Mouse (Mus musculus) forebrain, embryonic 12.5 days (tissue): ENCODE measurements around the gene Tmem135. TPM values are rescaled to one million over a fixed set of nuclear protein-coding genes. Genes with fewer than 3 reads are reported as not detected.

Experiments used
- ATAC-seq: fragments of 200-750 bp; cut with Nextera tagmentation; 2 replicates; pipeline ENCODE4 v1.8.0; 2017; ENCODE audit warnings: moderate TSS enrichment; ENCODE audit not compliant: low FRiP score
- H3K27ac ChIP-seq: fragments of 300-500 bp; sonication (generic); 2 replicates; pipeline ENCODE4 v1.5.1; 2016; ENCODE audit warnings: mild to moderate bottlenecking
- H3K27me3 ChIP-seq: fragments of 300-500 bp; sonication (generic); 2 replicates; pipeline ENCODE4 v1.6.1; 2016; ENCODE audit warnings: mild to moderate bottlenecking
- H3K36me3 ChIP-seq: fragments of 300-500 bp; sonication (generic); replicated peaks from 2 replicates; pipeline ENCODE4 v1.6.1; 2016; ENCODE audit warnings: mild to moderate bottlenecking
- H3K4me1 ChIP-seq: fragments of 300-500 bp; sonication (generic); 2 replicates; pipeline ENCODE4 v1.6.1; 2016
- H3K4me2 ChIP-seq: fragments of 300-500 bp; sonication (generic); 2 replicates; pipeline ENCODE4 v1.6.1; 2016; ENCODE audit warnings: mild to moderate bottlenecking, moderate library complexity
- H3K4me3 ChIP-seq: fragments of 300-500 bp; sonication (generic); replicated peaks from 2 replicates; pipeline ENCODE4 v1.5.1; 2016; ENCODE audit warnings: mild to moderate bottlenecking
- H3K9ac ChIP-seq: fragments of 300-500 bp; sonication (generic); 2 replicates; pipeline ENCODE4 v1.6.1; 2016; ENCODE audit warnings: mild to moderate bottlenecking
- H3K9me3 ChIP-seq: fragments of 300-500 bp; sonication (generic); 2 replicates; pipeline ENCODE4 v1.6.1; 2016
- WGBS: fragments of 180-500 bp; shearing (Covaris S2); methylation state at CpG from one replicate; pipeline ENCODE4 v1.1.7; 2016; 5-methylcytosine and 5-hydroxymethylcytosine counted together
- polyA plus RNA-seq: library from polyadenylated mRNA; unstranded; fragments of >200 nt; fragmentation: Nextera tagmentation; extraction: Ambion mirVana; gene quantifications from 2 replicates; pipeline ENCODE4 v1.2.1, GENCODE M21; 2016

Tmem135 gene
- polyA plus RNA-seq, 1 experiment from 2014 or later: 26.4 TPM

GRCm38 (mm10) chr7:89395399-89395798 is 8.6 kb downstream of the Tmem135 start:
- ATAC-seq: no peak
- no peaks in the 10 kb centered on the region for H3K9me3 ChIP-seq
- H3K27me3 ChIP-seq: peaks cover 12% of the 10 kb centered on the region
- no peak overlapping the region for H3K4me3 ChIP-seq
- no peaks in the 10 kb centered on the region for H3K36me3 ChIP-seq
- H3K27ac ChIP-seq: no peak overlapping the region
- no peak overlapping the region for H3K9ac ChIP-seq
- no peaks in the 10 kb centered on the region for H3K4me1 ChIP-seq
- no peak overlapping the region for H3K4me2 ChIP-seq
- 88% methylated on average over 1 of the region's 1 CpGs for WGBS

DNA sequence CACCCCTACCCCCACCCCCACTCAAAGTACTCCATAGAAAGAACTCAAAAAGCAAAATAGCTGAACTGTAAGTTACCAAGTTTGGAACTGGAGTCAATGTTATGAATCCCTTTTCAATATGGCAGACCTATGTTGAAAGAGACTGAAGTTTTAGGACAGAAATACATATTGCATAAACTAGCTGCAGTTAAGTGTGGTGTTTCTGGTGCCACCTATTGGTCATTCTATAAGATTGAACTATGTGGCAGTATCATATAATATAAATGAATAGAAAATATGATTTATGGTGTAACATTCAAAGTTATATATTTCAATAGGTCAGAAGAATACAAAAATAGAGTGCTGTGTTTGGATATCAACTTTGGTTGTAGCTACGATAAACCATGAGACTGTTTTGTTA is 11.2 kb downstream of the Tmem135 start:
- WGBS: 100% methylated on average over 1 of the region's 1 CpGs
- ATAC-seq: no peak
- Histone ChIP-seq H3K4me3 (no peak overlapping the region), H3K4me2 (no peak overlapping the region), H3K27me3 (peaks cover 6% of the 10 kb centered on the region; the same call in 1 of the 2 replicates), H3K9me3 (no peaks in the 10 kb centered on the region), H3K27ac (no peak overlapping the region), H3K36me3 (no peaks in the 10 kb centered on the region), H3K4me1 (no peaks in the 10 kb centered on the region), H3K9ac (no peak overlapping the region)

DNA sequence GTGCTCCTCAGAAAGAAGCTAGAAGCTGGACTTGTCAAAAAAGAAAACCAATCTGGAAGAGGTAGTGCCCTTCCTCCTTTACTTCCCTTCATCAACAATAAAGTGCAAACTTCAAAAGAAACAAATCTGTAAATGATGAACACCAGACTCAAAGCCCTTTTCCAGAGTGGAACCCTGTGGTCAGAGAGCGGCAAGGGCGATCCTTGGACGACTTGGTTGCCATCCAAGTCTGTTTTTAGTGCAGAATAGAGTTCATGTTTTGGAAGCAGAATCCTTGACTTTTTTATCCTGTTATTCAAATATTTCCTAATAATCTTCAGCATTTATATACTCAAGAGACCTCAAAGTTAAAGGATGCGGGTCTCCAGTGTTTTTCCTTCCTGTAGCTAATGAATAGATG is 11.6 kb downstream of the Tmem135 start:
- H3K9me3 ChIP-seq: no peaks in the 10 kb centered on the region
- 76% methylated on average over 4 of the region's 4 CpGs for WGBS
- no peaks in the 10 kb centered on the region for H3K4me1 ChIP-seq
- H3K4me2 ChIP-seq: no peak overlapping the region
- H3K9ac ChIP-seq: no peak overlapping the region
- no peak for ATAC-seq
- no peak overlapping the region for H3K4me3 ChIP-seq
- H3K36me3 ChIP-seq: no peaks in the 10 kb centered on the region
- no peak overlapping the region for H3K27ac ChIP-seq
- peaks cover 6% of the 10 kb centered on the region; the same call in 1 of the 2 replicates for H3K27me3 ChIP-seq

- Histone ChIP-seq H3K9me3 (no peaks in the 10 kb centered on the region), H3K36me3 (no peaks in the 10 kb centered on the region), H3K4me3 (no peak overlapping the region), H3K4me1 (no peaks in the 10 kb centered on the region), H3K27ac (no peak overlapping the region), H3K27me3 (peaks cover 6% of the 10 kb centered on the region; the same call in 1 of the 2 replicates), H3K9ac (no peak overlapping the region), H3K4me2 (no peak overlapping the region)
- no peak for ATAC-seq
- WGBS: 85% methylated on average over 4 of the region's 4 CpGs
Measured at GRCm38 (mm10) chr7:89391831-89392230, 12.2 kb downstream of the Tmem135 start.

- no peak overlapping the region for H3K9ac ChIP-seq
- no peaks in the 10 kb centered on the region for H3K4me1 ChIP-seq
- H3K4me2 ChIP-seq: no peak overlapping the region
- no peaks in the 10 kb centered on the region for H3K36me3 ChIP-seq
- H3K9me3 ChIP-seq: no peaks in the 10 kb centered on the region
- no peak overlapping the region for H3K4me3 ChIP-seq
- H3K27me3 ChIP-seq: peaks cover 2% of the 10 kb centered on the region; the same call in 1 of the 2 replicates
- no peak for ATAC-seq
- WGBS: 88% methylated on average over 3 of the region's 3 CpGs
- no peak overlapping the region for H3K27ac ChIP-seq
Measured at GRCm38 (mm10) chr7:89391281-89391680, 12.7 kb downstream of the Tmem135 start.

DNA sequence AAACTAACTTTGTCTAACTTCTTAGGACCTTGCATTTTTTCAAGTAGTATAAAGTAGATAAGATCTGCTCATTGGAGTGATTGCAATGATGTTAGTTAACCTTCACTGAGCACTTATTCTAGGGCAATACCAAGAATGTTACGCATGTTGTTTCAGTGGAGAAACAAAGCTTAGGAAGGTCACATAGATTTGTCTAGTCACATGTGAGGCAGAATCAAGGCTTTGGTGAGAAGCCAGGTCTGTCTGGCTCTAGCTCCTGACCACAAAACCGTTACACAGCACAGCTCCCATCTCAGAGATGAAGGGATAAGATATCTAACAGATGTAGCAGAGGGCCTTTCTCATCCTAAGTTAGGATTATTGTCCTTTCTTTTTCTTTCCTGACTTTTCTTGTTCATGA is 13.4 kb downstream of the Tmem135 start:
- H3K9ac ChIP-seq: no peak overlapping the region
- H3K4me2 ChIP-seq: no peak overlapping the region
- no peaks in the 10 kb centered on the region for H3K9me3 ChIP-seq
- no peaks in the 10 kb centered on the region for H3K36me3 ChIP-seq
- H3K4me3 ChIP-seq: no peak overlapping the region
- no peaks in the 10 kb centered on the region; the same call in 1 of the 2 replicates for H3K27me3 ChIP-seq
- WGBS: 83% methylated on average over 2 of the region's 2 CpGs
- no peak for ATAC-seq
- no peaks in the 10 kb centered on the region for H3K4me1 ChIP-seq
- no peak overlapping the region for H3K27ac ChIP-seq

DNA sequence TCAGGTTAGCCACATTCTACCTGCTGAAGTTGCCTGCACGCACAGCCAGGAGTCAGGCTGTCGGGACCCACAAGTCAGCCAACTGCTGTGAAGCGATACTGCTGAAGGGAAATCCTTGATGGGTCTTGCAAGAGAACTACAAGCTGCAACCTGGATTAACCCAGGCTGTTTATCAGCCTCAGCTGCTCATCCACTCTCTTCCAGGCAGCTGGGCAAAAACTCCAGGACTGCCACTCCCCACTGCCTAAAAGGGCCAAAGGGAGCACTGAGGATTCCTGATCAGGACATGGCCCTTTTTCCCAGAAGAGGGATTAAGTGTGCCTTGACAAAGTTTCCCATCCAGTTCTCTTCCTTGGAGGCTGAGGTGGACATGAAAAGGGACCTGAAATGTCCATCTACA is 15.0 kb downstream of the Tmem135 start:
- Histone ChIP-seq H3K4me2 (no peak overlapping the region), H3K9ac (no peak overlapping the region), H3K9me3 (no peaks in the 10 kb centered on the region), H3K27ac (no peak overlapping the region), H3K4me3 (no peak overlapping the region), H3K36me3 (no peaks in the 10 kb centered on the region), H3K27me3 (no peaks in the 10 kb centered on the region; the same call in 1 of the 2 replicates), H3K4me1 (no peaks in the 10 kb centered on the region)
- no peak for ATAC-seq
- WGBS: 86% methylated on average over 3 of the region's 3 CpGs

DNA sequence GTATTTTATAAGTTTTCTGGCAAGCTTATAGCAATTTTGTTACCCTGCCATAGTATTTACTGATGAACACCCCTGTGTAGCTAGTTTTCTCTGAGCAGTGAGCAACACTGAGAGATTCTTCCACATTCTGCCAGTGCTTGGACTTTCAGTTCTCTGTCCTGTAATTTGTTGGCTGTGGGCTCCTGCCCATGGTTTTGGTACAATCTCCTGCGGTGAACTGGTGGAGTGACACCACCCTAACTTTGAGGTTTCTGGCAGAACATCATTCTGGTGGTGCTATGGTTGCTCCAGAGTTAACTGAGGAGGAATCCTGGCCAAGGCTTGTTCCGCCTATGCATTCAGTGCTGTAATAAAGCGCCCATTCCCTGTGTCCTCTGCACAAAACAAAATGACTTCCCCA is 21.1 kb downstream of the Tmem135 start:
- no peak for ATAC-seq
- H3K4me1 ChIP-seq: no peaks in the 10 kb centered on the region
- H3K36me3 ChIP-seq: no peaks in the 10 kb centered on the region
- 98% methylated on average over 3 of the region's 3 CpGs for WGBS
- no peaks in the 10 kb centered on the region for H3K27me3 ChIP-seq
- H3K4me2 ChIP-seq: no peak overlapping the region
- no peak overlapping the region for H3K27ac ChIP-seq
- H3K9me3 ChIP-seq: no peaks in the 10 kb centered on the region
- H3K9ac ChIP-seq: no peak overlapping the region
- H3K4me3 ChIP-seq: no peak overlapping the region

DNA sequence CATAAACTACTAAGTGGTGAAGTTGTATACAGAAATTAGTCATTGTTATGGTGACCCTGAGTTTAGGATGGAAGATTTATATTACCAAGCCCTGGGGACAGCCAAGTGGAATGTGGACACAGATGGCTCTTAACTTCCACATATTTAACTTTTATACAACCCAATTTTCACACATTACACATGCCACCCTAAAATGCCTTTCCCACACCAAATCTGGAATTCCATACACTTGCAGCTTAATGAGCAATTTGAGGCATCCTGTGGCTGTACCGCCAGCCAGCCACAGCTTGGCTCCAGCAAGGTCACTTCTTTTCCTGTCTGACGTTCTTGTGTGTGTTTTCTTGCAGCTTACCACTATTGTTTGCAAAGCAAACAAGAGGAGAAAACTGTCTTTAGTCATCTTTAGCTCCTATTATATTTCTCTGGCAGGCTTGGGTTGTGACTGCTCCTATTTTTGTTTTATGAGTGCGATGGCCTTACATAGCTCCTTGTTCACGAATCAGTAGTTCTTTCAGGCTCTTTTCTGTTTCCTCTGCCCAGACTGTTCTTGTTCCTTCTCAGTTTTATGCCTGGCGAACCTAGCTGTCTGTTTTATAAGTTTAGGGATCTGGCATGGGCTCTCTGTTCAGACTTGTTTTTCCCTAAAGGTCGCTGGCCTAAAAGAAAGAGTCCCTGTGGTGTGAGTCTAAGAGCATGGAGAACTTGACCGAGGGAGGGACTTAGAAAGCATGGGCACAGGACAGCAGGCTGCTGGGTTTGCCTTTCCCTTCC is 22.9 kb downstream of the Tmem135 start:
- H3K27me3 ChIP-seq: no peaks in the 10 kb centered on the region
- WGBS: 48% methylated on average over 7 of the region's 7 CpGs
- no peaks in the 10 kb centered on the region for H3K4me1 ChIP-seq
- ATAC-seq: no peak
- H3K36me3 ChIP-seq: no peaks in the 10 kb centered on the region
- H3K9ac ChIP-seq: no peak overlapping the region
- no peak overlapping the region for H3K4me2 ChIP-seq
- no peaks in the 10 kb centered on the region for H3K9me3 ChIP-seq
- no peak overlapping the region for H3K4me3 ChIP-seq
- H3K27ac ChIP-seq: no peak overlapping the region

- Histone ChIP-seq H3K27me3 (no peaks in the 10 kb centered on the region), H3K9ac (no peak overlapping the region), H3K4me2 (no peak overlapping the region), H3K9me3 (no peaks in the 10 kb centered on the region), H3K4me3 (no peak overlapping the region), H3K4me1 (no peaks in the 10 kb centered on the region), H3K27ac (no peak overlapping the region), H3K36me3 (no peaks in the 10 kb centered on the region)
- WGBS: 82% methylated on average over 6 of the region's 6 CpGs
- ATAC-seq: no peak
Measured at GRCm38 (mm10) chr7:89371623-89372295, 32.3 kb downstream of the Tmem135 start.

- H3K9me3 ChIP-seq: no peaks in the 10 kb centered on the region
- 56% methylated on average over 1 of the region's 1 CpGs for WGBS
- no peaks in the 10 kb centered on the region for H3K4me1 ChIP-seq
- H3K4me2 ChIP-seq: no peak overlapping the region
- H3K9ac ChIP-seq: no peak overlapping the region
- no peak for ATAC-seq
- H3K27ac ChIP-seq: no peak overlapping the region
- H3K4me3 ChIP-seq: no peak overlapping the region
- no peaks in the 10 kb centered on the region for H3K27me3 ChIP-seq
- no peaks in the 10 kb centered on the region for H3K36me3 ChIP-seq
Measured at GRCm38 (mm10) chr7:89370917-89371316, 33.1 kb downstream of the Tmem135 start.

GRCm38 (mm10) chr7:89370086-89370485 is 33.9 kb downstream of the Tmem135 start:
- Histone ChIP-seq H3K4me3 (no peak overlapping the region), H3K27me3 (no peaks in the 10 kb centered on the region), H3K4me1 (peaks cover 2% of the 10 kb centered on the region; the same call in 1 of the 2 replicates), H3K4me2 (no peak overlapping the region), H3K27ac (no peak overlapping the region), H3K9ac (no peak overlapping the region), H3K36me3 (no peaks in the 10 kb centered on the region), H3K9me3 (no peaks in the 10 kb centered on the region)
- 80% methylated on average over 1 of the region's 1 CpGs for WGBS
- ATAC-seq: no peak

GRCm38 (mm10) chr7:89367643-89368042 is 36.4 kb downstream of the Tmem135 start:
- Histone ChIP-seq H3K4me1 (peaks cover 3% of the 10 kb centered on the region; the same call in 1 of the 2 replicates), H3K4me2 (no peak overlapping the region), H3K36me3 (no peaks in the 10 kb centered on the region), H3K27ac (no peak overlapping the region), H3K9me3 (no peaks in the 10 kb centered on the region), H3K27me3 (no peaks in the 10 kb centered on the region), H3K9ac (no peak overlapping the region), H3K4me3 (no peak overlapping the region)
- no peak for ATAC-seq
- WGBS: 27% methylated on average over 3 of the region's 3 CpGs
